Mouse (Mus musculus): ENCODE data around the gene Ercc2. TPM values are rescaled to one million over a fixed set of nuclear protein-coding genes. Genes with fewer than 3 reads are reported as not detected.

Gene Ercc2
- polyA plus RNA-seq, 1 experiment from 2014 or later, result 28.5 TPM

GRCm38 (mm10) chr7:19426349-19426748 lies 44.5 kb downstream of the Ercc2 start:
- Histone ChIP-seq H3K9ac (replicated peaks; ENCODE audit: low read depth, low read length) (no peak overlapping the region), H3K36me3 (ENCODE audit: control insufficient read depth, insufficient read depth) (peaks cover 33% of the 10 kb centered on the region), H3K4me2 (ENCODE audit: low read length) (no peak overlapping the region), H3K27me3 (replicated peaks; ENCODE audit: control insufficient read depth, insufficient read depth, low read length) (no peaks in the 10 kb centered on the region), H3K4me3 (replicated peaks; ENCODE audit: low read length) (no peak overlapping the region), H3K27ac (ENCODE audit: low read length) (no peak overlapping the region), H3K4me1 (replicated peaks; ENCODE audit: control insufficient read depth, insufficient read depth, low read length) (peaks cover 2% of the 10 kb centered on the region; the same call in 1 of the 2 replicates), H3K9me3 (ENCODE audit: control insufficient read depth, low read length) (no peaks in the 10 kb centered on the region)
- WGBS, result 73% methylated on average over 6 of the region's 6 CpGs
- ATAC-seq, result no peak

- no peak overlapping the region for H3K9ac ChIP-seq (replicated peaks; ENCODE audit: low read depth, low read length)
- no peak for ATAC-seq
- no peaks in the 10 kb centered on the region for H3K27me3 ChIP-seq (replicated peaks; ENCODE audit: control insufficient read depth, insufficient read depth, low read length)
- WGBS, result 90% methylated on average over 6 of the region's 6 CpGs
- no peak overlapping the region for H3K4me3 ChIP-seq (replicated peaks; ENCODE audit: low read length)
- H3K4me2 ChIP-seq (ENCODE audit: low read length), result no peak overlapping the region
- no peaks in the 10 kb centered on the region for H3K4me1 ChIP-seq (replicated peaks; ENCODE audit: control insufficient read depth, insufficient read depth, low read length)
- H3K9me3 ChIP-seq (ENCODE audit: control insufficient read depth, low read length), result no peaks in the 10 kb centered on the region
- H3K36me3 ChIP-seq (ENCODE audit: control insufficient read depth, insufficient read depth), result peaks cover 38% of the 10 kb centered on the region
- no peak overlapping the region for H3K27ac ChIP-seq (ENCODE audit: low read length)
Measured at GRCm38 (mm10) chr7:19426888-19427287, 45.1 kb downstream of the Ercc2 start.

- no peak for ATAC-seq
- WGBS, result 68% methylated on average over 15 of the region's 15 CpGs
Measured at GRCm38 (mm10) chr7:19427999-19428650, 46.3 kb downstream of the Ercc2 start.

GRCm38 (mm10) chr7:19429726-19430125 lies 47.9 kb downstream of the Ercc2 start:
- 57% methylated on average over 8 of the region's 8 CpGs for WGBS
- ATAC-seq, result no peak

More at GRCm38 (mm10) chr7:19427999-19428650, 46.3 kb downstream of the Ercc2 start:
- Histone ChIP-seq H3K9me3 (ENCODE audit: control insufficient read depth, low read length) (0 out of 2 replicates have a peak, but pooled peaks cover 2% of the 10 kb centered on the region), H3K9ac (replicated peaks; ENCODE audit: low read depth, low read length) (no peak overlapping the region), H3K4me1 (replicated peaks; ENCODE audit: control insufficient read depth, insufficient read depth, low read length) (no peaks in the 10 kb centered on the region), H3K27ac (ENCODE audit: low read length) (no peak overlapping the region; the same call in 1 of the 2 replicates), H3K4me2 (ENCODE audit: low read length) (no peak overlapping the region), H3K27me3 (replicated peaks; ENCODE audit: control insufficient read depth, insufficient read depth, low read length) (no peaks in the 10 kb centered on the region), H3K36me3 (ENCODE audit: control insufficient read depth, insufficient read depth) (peaks cover 51% of the 10 kb centered on the region), H3K4me3 (replicated peaks; ENCODE audit: low read length) (no peak overlapping the region)

GRCm38 (mm10) chr7:19430402-19430801 lies 48.6 kb downstream of the Ercc2 start:
- ATAC-seq, result no peak
- Histone ChIP-seq H3K27ac (ENCODE audit: low read length) (no peak overlapping the region), H3K4me1 (replicated peaks; ENCODE audit: control insufficient read depth, insufficient read depth, low read length) (no peaks in the 10 kb centered on the region), H3K36me3 (ENCODE audit: control insufficient read depth, insufficient read depth) (peaks cover 70% of the 10 kb centered on the region), H3K9ac (replicated peaks; ENCODE audit: low read depth, low read length) (no peak overlapping the region), H3K9me3 (ENCODE audit: control insufficient read depth, low read length) (0 out of 2 replicates have a peak, but pooled peaks cover 2% of the 10 kb centered on the region), H3K4me3 (replicated peaks; ENCODE audit: low read length) (no peak overlapping the region), H3K4me2 (ENCODE audit: low read length) (no peak overlapping the region), H3K27me3 (replicated peaks; ENCODE audit: control insufficient read depth, insufficient read depth, low read length) (no peaks in the 10 kb centered on the region)
- 91% methylated on average over 6 of the region's 6 CpGs for WGBS

More at GRCm38 (mm10) chr7:19429726-19430125, 47.9 kb downstream of the Ercc2 start:
- Histone ChIP-seq H3K4me2 (ENCODE audit: low read length) (no peak overlapping the region), H3K4me3 (replicated peaks; ENCODE audit: low read length) (no peak overlapping the region), H3K36me3 (ENCODE audit: control insufficient read depth, insufficient read depth) (peaks cover 65% of the 10 kb centered on the region), H3K27ac (ENCODE audit: low read length) (no peak overlapping the region), H3K9me3 (ENCODE audit: control insufficient read depth, low read length) (0 out of 2 replicates have a peak, but pooled peaks cover 2% of the 10 kb centered on the region), H3K27me3 (replicated peaks; ENCODE audit: control insufficient read depth, insufficient read depth, low read length) (no peaks in the 10 kb centered on the region), H3K4me1 (replicated peaks; ENCODE audit: control insufficient read depth, insufficient read depth, low read length) (no peaks in the 10 kb centered on the region), H3K9ac (replicated peaks; ENCODE audit: low read depth, low read length) (no peak overlapping the region)

- Histone ChIP-seq H3K9ac (replicated peaks; ENCODE audit: low read depth, low read length) (no peak overlapping the region), H3K4me3 (replicated peaks; ENCODE audit: low read length) (no peak overlapping the region), H3K36me3 (ENCODE audit: control insufficient read depth, insufficient read depth) (peaks cover 72% of the 10 kb centered on the region), H3K9me3 (ENCODE audit: control insufficient read depth, low read length) (0 out of 2 replicates have a peak, but pooled peaks cover 2% of the 10 kb centered on the region), H3K27ac (ENCODE audit: low read length) (no peak overlapping the region), H3K4me2 (ENCODE audit: low read length) (no peak overlapping the region), H3K27me3 (replicated peaks; ENCODE audit: control insufficient read depth, insufficient read depth, low read length) (no peaks in the 10 kb centered on the region), H3K4me1 (replicated peaks; ENCODE audit: control insufficient read depth, insufficient read depth, low read length) (no peaks in the 10 kb centered on the region)
- 96% methylated on average over 2 of the region's 2 CpGs for WGBS
- ATAC-seq, result no peak
Measured at GRCm38 (mm10) chr7:19432475-19432874, 50.7 kb downstream of the Ercc2 start.

- ATAC-seq, result no peak
- no peak overlapping the region for H3K4me3 ChIP-seq (replicated peaks; ENCODE audit: low read length)
- H3K9ac ChIP-seq (replicated peaks; ENCODE audit: low read depth, low read length), result no peak overlapping the region
- no peak overlapping the region for H3K4me2 ChIP-seq (ENCODE audit: low read length)
- H3K27ac ChIP-seq (ENCODE audit: low read length), result no peak overlapping the region
- H3K9me3 ChIP-seq (ENCODE audit: control insufficient read depth, low read length), result 0 out of 2 replicates have a peak, but pooled peaks cover 2% of the 10 kb centered on the region
- H3K4me1 ChIP-seq (replicated peaks; ENCODE audit: control insufficient read depth, insufficient read depth, low read length), result no peaks in the 10 kb centered on the region
- peaks cover 67% of the 10 kb centered on the region for H3K36me3 ChIP-seq (ENCODE audit: control insufficient read depth, insufficient read depth)
- no peaks in the 10 kb centered on the region for H3K27me3 ChIP-seq (replicated peaks; ENCODE audit: control insufficient read depth, insufficient read depth, low read length)
- WGBS, result 94% methylated on average over 2 of the region's 2 CpGs
Measured at GRCm38 (mm10) chr7:19436276-19436675, 54.5 kb downstream of the Ercc2 start.

GRCm38 (mm10) chr7:19437048-19437447 lies 55.2 kb downstream of the Ercc2 start:
- Histone ChIP-seq H3K36me3 (ENCODE audit: control insufficient read depth, insufficient read depth) (peaks cover 62% of the 10 kb centered on the region), H3K27ac (ENCODE audit: low read length) (no peak overlapping the region), H3K4me3 (replicated peaks; ENCODE audit: low read length) (no peak overlapping the region), H3K9ac (replicated peaks; ENCODE audit: low read depth, low read length) (no peak overlapping the region), H3K4me1 (replicated peaks; ENCODE audit: control insufficient read depth, insufficient read depth, low read length) (no peaks in the 10 kb centered on the region), H3K27me3 (replicated peaks; ENCODE audit: control insufficient read depth, insufficient read depth, low read length) (no peaks in the 10 kb centered on the region), H3K9me3 (ENCODE audit: control insufficient read depth, low read length) (0 out of 2 replicates have a peak, but pooled peaks cover 2% of the 10 kb centered on the region), H3K4me2 (ENCODE audit: low read length) (no peak overlapping the region)
- 79% methylated on average over 9 of the region's 9 CpGs for WGBS
- peak; percentile 26; the same call in 1 of the 2 replicates for ATAC-seq

- H3K4me2 ChIP-seq (ENCODE audit: low read length), result no peak overlapping the region
- WGBS, result 87% methylated on average over 9 of the region's 9 CpGs
Measured at GRCm38 (mm10) chr7:19441448-19442091, 59.8 kb downstream of the Ercc2 start.

More at GRCm38 (mm10) chr7:19441448-19442091, 59.8 kb downstream of the Ercc2 start:
- peaks cover 25% of the 10 kb centered on the region for H3K36me3 ChIP-seq (ENCODE audit: control insufficient read depth, insufficient read depth)
- no peak for ATAC-seq
- no peaks in the 10 kb centered on the region for H3K4me1 ChIP-seq (replicated peaks; ENCODE audit: control insufficient read depth, insufficient read depth, low read length)
- H3K27me3 ChIP-seq (replicated peaks; ENCODE audit: control insufficient read depth, insufficient read depth, low read length), result no peaks in the 10 kb centered on the region
- no peak overlapping the region for H3K9ac ChIP-seq (replicated peaks; ENCODE audit: low read depth, low read length)
- H3K9me3 ChIP-seq (ENCODE audit: control insufficient read depth, low read length), result no peaks in the 10 kb centered on the region
- no peak overlapping the region for H3K27ac ChIP-seq (ENCODE audit: low read length)
- no peak overlapping the region for H3K4me3 ChIP-seq (replicated peaks; ENCODE audit: low read length)

All from forebrain, embryonic 16.5 days (tissue).